Mouse (Mus musculus): ENCODE data around the gene Pigk. TPM values are rescaled to one million over a fixed set of nuclear protein-coding genes. Genes with fewer than 3 reads are reported as not detected.

The Pigk gene
- polyA plus RNA-seq, 1 experiment from 2014 or later: 30.1 TPM

GRCm38 (mm10) chr3:152842648-152843047, 128.7 kb downstream of the Pigk start:
- no peak overlapping the region for H3K9ac ChIP-seq (replicated peaks; ENCODE audit: low read depth, low read length)
- 37% methylated on average over 3 of the region's 3 CpGs for WGBS
- H3K36me3 ChIP-seq (ENCODE audit: control insufficient read depth, insufficient read depth): no peaks in the 10 kb centered on the region
- ATAC-seq: peak; percentile 58; the same call in 1 of the 2 replicates
- H3K27me3 ChIP-seq (replicated peaks; ENCODE audit: control insufficient read depth, insufficient read depth, low read length): no peaks in the 10 kb centered on the region
- H3K27ac ChIP-seq (ENCODE audit: low read length): no peak overlapping the region
- peaks cover 8% of the 10 kb centered on the region for H3K4me1 ChIP-seq (replicated peaks; ENCODE audit: control insufficient read depth, insufficient read depth, low read length)
- H3K9me3 ChIP-seq (ENCODE audit: control insufficient read depth, low read length): no peaks in the 10 kb centered on the region
- H3K4me2 ChIP-seq (ENCODE audit: low read length): no peak overlapping the region
- no peak overlapping the region for H3K4me3 ChIP-seq (replicated peaks; ENCODE audit: low read length)

- no peak overlapping the region for H3K9ac ChIP-seq (replicated peaks; ENCODE audit: low read depth, low read length)
- no peak overlapping the region for H3K4me2 ChIP-seq (ENCODE audit: low read length)
- H3K27ac ChIP-seq (ENCODE audit: low read length): no peak overlapping the region
- no peaks in the 10 kb centered on the region for H3K9me3 ChIP-seq (ENCODE audit: control insufficient read depth, low read length)
- H3K27me3 ChIP-seq (replicated peaks; ENCODE audit: control insufficient read depth, insufficient read depth, low read length): no peaks in the 10 kb centered on the region
- ATAC-seq: no peak
- H3K4me3 ChIP-seq (replicated peaks; ENCODE audit: low read length): no peak overlapping the region
- peaks cover 8% of the 10 kb centered on the region for H3K4me1 ChIP-seq (replicated peaks; ENCODE audit: control insufficient read depth, insufficient read depth, low read length)
- H3K36me3 ChIP-seq (ENCODE audit: control insufficient read depth, insufficient read depth): no peaks in the 10 kb centered on the region
Observed at GRCm38 (mm10) chr3:152843925-152844324, 130.0 kb downstream of the Pigk start.

GRCm38 (mm10) chr3:152855006-152855614, 141.2 kb downstream of the Pigk start:
- no peak for ATAC-seq

GRCm38 (mm10) chr3:152856095-152856494, 142.2 kb downstream of the Pigk start:
- H3K9me3 ChIP-seq (ENCODE audit: control insufficient read depth, low read length): no peaks in the 10 kb centered on the region
- H3K4me1 ChIP-seq (replicated peaks; ENCODE audit: control insufficient read depth, insufficient read depth, low read length): peaks cover 5% of the 10 kb centered on the region
- H3K4me2 ChIP-seq (ENCODE audit: low read length): no peak overlapping the region
- H3K9ac ChIP-seq (replicated peaks; ENCODE audit: low read depth, low read length): no peak overlapping the region
- WGBS: 64% methylated on average over 10 of the region's 10 CpGs
- no peaks in the 10 kb centered on the region for H3K36me3 ChIP-seq (ENCODE audit: control insufficient read depth, insufficient read depth)
- no peak overlapping the region for H3K27ac ChIP-seq (ENCODE audit: low read length)
- ATAC-seq: no peak
- no peak overlapping the region for H3K4me3 ChIP-seq (replicated peaks; ENCODE audit: low read length)
- no peaks in the 10 kb centered on the region for H3K27me3 ChIP-seq (replicated peaks; ENCODE audit: control insufficient read depth, insufficient read depth, low read length)

More at GRCm38 (mm10) chr3:152855006-152855614, 141.2 kb downstream of the Pigk start:
- no peak overlapping the region for H3K9ac ChIP-seq (replicated peaks; ENCODE audit: low read depth, low read length)
- H3K4me1 ChIP-seq (replicated peaks; ENCODE audit: control insufficient read depth, insufficient read depth, low read length): peaks cover 5% of the 10 kb centered on the region
- 60% methylated on average over 12 of the region's 12 CpGs for WGBS
- H3K4me2 ChIP-seq (ENCODE audit: low read length): no peak overlapping the region
- H3K4me3 ChIP-seq (replicated peaks; ENCODE audit: low read length): no peak overlapping the region
- H3K9me3 ChIP-seq (ENCODE audit: control insufficient read depth, low read length): no peaks in the 10 kb centered on the region
- no peaks in the 10 kb centered on the region for H3K27me3 ChIP-seq (replicated peaks; ENCODE audit: control insufficient read depth, insufficient read depth, low read length)
- no peak overlapping the region for H3K27ac ChIP-seq (ENCODE audit: low read length)
- no peaks in the 10 kb centered on the region for H3K36me3 ChIP-seq (ENCODE audit: control insufficient read depth, insufficient read depth)

- H3K4me1 ChIP-seq (replicated peaks; ENCODE audit: control insufficient read depth, insufficient read depth, low read length): peaks cover under 1% of the 10 kb centered on the region
- H3K9ac ChIP-seq (replicated peaks; ENCODE audit: low read depth, low read length): no peak overlapping the region
- no peak overlapping the region for H3K27ac ChIP-seq (ENCODE audit: low read length)
- 0 out of 2 replicates have a peak, but pooled peaks have one; percentile 24 for ATAC-seq
- H3K4me2 ChIP-seq (ENCODE audit: low read length): no peak overlapping the region
- H3K36me3 ChIP-seq (ENCODE audit: control insufficient read depth, insufficient read depth): no peaks in the 10 kb centered on the region
- no peaks in the 10 kb centered on the region; the same call in 1 of the 2 replicates for H3K9me3 ChIP-seq (ENCODE audit: control insufficient read depth, low read length)
- H3K27me3 ChIP-seq (replicated peaks; ENCODE audit: control insufficient read depth, insufficient read depth, low read length): no peaks in the 10 kb centered on the region
- WGBS: 93% methylated on average over 4 of the region's 4 CpGs
- no peak overlapping the region for H3K4me3 ChIP-seq (replicated peaks; ENCODE audit: low read length)
Observed at GRCm38 (mm10) chr3:152861450-152861849, 147.6 kb downstream of the Pigk start.

- Histone ChIP-seq H3K4me2 (ENCODE audit: low read length) (no peak overlapping the region), H3K9ac (replicated peaks; ENCODE audit: low read depth, low read length) (no peak overlapping the region), H3K4me3 (replicated peaks; ENCODE audit: low read length) (no peak overlapping the region), H3K27ac (ENCODE audit: low read length) (no peak overlapping the region), H3K4me1 (replicated peaks; ENCODE audit: control insufficient read depth, insufficient read depth, low read length) (no peaks in the 10 kb centered on the region), H3K27me3 (replicated peaks; ENCODE audit: control insufficient read depth, insufficient read depth, low read length) (no peaks in the 10 kb centered on the region), H3K36me3 (ENCODE audit: control insufficient read depth, insufficient read depth) (no peaks in the 10 kb centered on the region), H3K9me3 (ENCODE audit: control insufficient read depth, low read length) (no peaks in the 10 kb centered on the region; the same call in 1 of the 2 replicates)
- 56% methylated on average over 1 of the region's 1 CpGs for WGBS
- no peak for ATAC-seq
Observed at GRCm38 (mm10) chr3:152861978-152862377, 148.1 kb downstream of the Pigk start.

GRCm38 (mm10) chr3:152866035-152866965, 152.4 kb downstream of the Pigk start:
- peak; percentile 18; the same call in 1 of the 2 replicates for ATAC-seq
- no peak overlapping the region for H3K9ac ChIP-seq (replicated peaks; ENCODE audit: low read depth, low read length)
- no peak overlapping the region for H3K4me2 ChIP-seq (ENCODE audit: low read length)
- no peak overlapping the region for H3K4me3 ChIP-seq (replicated peaks; ENCODE audit: low read length)
- no peaks in the 10 kb centered on the region for H3K27me3 ChIP-seq (replicated peaks; ENCODE audit: control insufficient read depth, insufficient read depth, low read length)
- H3K27ac ChIP-seq (ENCODE audit: low read length): no peak overlapping the region; the same call in 1 of the 2 replicates
- no peaks in the 10 kb centered on the region for H3K4me1 ChIP-seq (replicated peaks; ENCODE audit: control insufficient read depth, insufficient read depth, low read length)
- no peaks in the 10 kb centered on the region for H3K36me3 ChIP-seq (ENCODE audit: control insufficient read depth, insufficient read depth)
- 81% methylated on average over 22 of the region's 22 CpGs for WGBS
- H3K9me3 ChIP-seq (ENCODE audit: control insufficient read depth, low read length): no peaks in the 10 kb centered on the region; the same call in 1 of the 2 replicates

GRCm38 (mm10) chr3:152867654-152868525, 154.0 kb downstream of the Pigk start:
- Histone ChIP-seq H3K4me1 (replicated peaks; ENCODE audit: control insufficient read depth, insufficient read depth, low read length) (0 out of 2 replicates have a peak, but pooled peaks cover 3% of the 10 kb centered on the region), H3K4me2 (ENCODE audit: low read length) (no peak overlapping the region), H3K27me3 (replicated peaks; ENCODE audit: control insufficient read depth, insufficient read depth, low read length) (no peaks in the 10 kb centered on the region), H3K9ac (replicated peaks; ENCODE audit: low read depth, low read length) (no peak overlapping the region), H3K9me3 (ENCODE audit: control insufficient read depth, low read length) (no peaks in the 10 kb centered on the region; the same call in 1 of the 2 replicates), H3K4me3 (replicated peaks; ENCODE audit: low read length) (no peak overlapping the region), H3K36me3 (ENCODE audit: control insufficient read depth, insufficient read depth) (no peaks in the 10 kb centered on the region), H3K27ac (ENCODE audit: low read length) (0 out of 2 replicates have a peak overlapping the region, but pooled peaks have one; percentile 3)
- ATAC-seq: peak; percentile 63
- WGBS: 60% methylated on average over 12 of the region's 12 CpGs

Data from forebrain, embryonic 16.5 days (tissue).